Mouse (Mus musculus): ENCODE results near the gene Mrps6.
"Not testable (repeated sequence)": the region's sequence is repeated elsewhere in the genome, so short reads cannot be mapped to it uniquely, and the experiment has no call there.

DNA sequence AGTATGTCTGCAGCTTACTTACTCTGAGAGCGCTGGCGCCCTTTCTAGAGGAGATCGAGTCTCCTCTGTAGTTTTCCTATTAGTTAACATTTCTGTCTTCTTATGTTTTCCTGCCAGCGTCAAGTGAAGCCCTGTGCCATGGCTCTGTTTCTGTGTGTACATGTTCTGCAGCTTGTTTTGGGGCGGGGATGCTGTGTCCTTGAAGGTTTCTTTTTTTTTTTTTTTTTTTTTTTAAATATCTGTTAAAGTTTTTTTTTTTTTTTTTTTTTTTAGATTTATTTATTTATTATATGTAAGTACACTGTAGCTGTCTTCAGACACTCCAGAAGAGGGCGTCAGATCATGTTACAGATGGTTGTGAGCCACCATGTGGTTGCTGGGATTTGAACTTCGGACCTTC is 44.9 kb downstream of the Mrps6 start:
- not testable (repeated sequence) for TF ChIP-seq POLR2A (IDR thresholded peaks at IDR 0.05; ENCODE audit: low read depth, low read length); CTCF (conservative IDR thresholded peaks at IDR 0.05; ENCODE audit: insufficient read depth, insufficient read length, low read depth, low read length)
